Mouse (Mus musculus) stomach, postnatal 0 days (tissue): ENCODE results near the gene Ppp1cb.

ENCODE experiments used
- CTCF ChIP-seq: IDR thresholded peaks from 2 replicates; pipeline ENCODE4 v1.5.1; 2016; ENCODE audit warnings: antibody characterized with exemption, low read depth, mild to moderate bottlenecking, moderate library complexity
- EP300 ChIP-seq: optimal IDR thresholded peaks from 2 replicates; pipeline ENCODE3; 2016; ENCODE audit warnings: antibody characterized with exemption

- no peak for TF ChIP-seq CTCF
- no peak for TF ChIP-seq EP300
Observed at GRCm38 (mm10) chr5:32441336-32441735, 17.3 kb upstream of the Ppp1cb start.
